Mouse (Mus musculus) thymus, postnatal 36 days (tissue): ENCODE measurements around the gene Btrc.
A peak's percentile ranks its signal among the peaks of the same experiment; 100 is the strongest.

Experiments used
- DNase-seq, 2 experiments: peaks; one replicate each; pipeline ENCODE4 v3.0.0; 2022; ENCODE audit warnings: mixed read lengths in 2 of 2

The Btrc gene

GRCm38 (mm10) chr19:45574941-45575631 lies 211.6 kb downstream of the Btrc start:
- peak; percentile 70 to 80 for DNase-seq

GRCm38 (mm10) chr19:45575632-45576001 lies 212.1 kb downstream of the Btrc start:
- peak in 1 of 2 experiments; percentile 35 for DNase-seq

- peak; percentile 68 to 78 for DNase-seq
These were observed 213.7 kb downstream of the Btrc start for GRCm38 (mm10) chr19:45577141-45577750.

GRCm38 (mm10) chr19:45578976-45579375 lies 215.4 kb downstream of the Btrc start:
- DNase-seq = peak in 1 of 2 experiments; percentile 33

- no peak for DNase-seq
These were observed 215.9 kb downstream of the Btrc start for GRCm38 (mm10) chr19:45579416-45579815.
